Mouse (Mus musculus) MEL (cell line): Measurements from ENCODE around the gene Thsd4. TPM values are rescaled to one million over a fixed set of nuclear protein-coding genes. Genes with fewer than 3 reads are reported as not detected.

Experiments used
- DNase-seq: peaks from one replicate; pipeline ENCODE4 v3.0.0; 2011; ENCODE audit warnings: low read depth, low spot score
- H3K27ac ChIP-seq: 2 replicates; pipeline ENCODE4 v1.5.1; 2012; ENCODE audit warnings: low read depth, mild to moderate bottlenecking, control low read depth, low read length, moderate library complexity; ENCODE audit not compliant: control insufficient read depth
- H3K27me3 ChIP-seq, 2 experiments: fragments of 150-350 bp in 1 of 2; sonication (generic) in 1 of 2; 2 replicates each; pipeline ENCODE4 v1.6.1; 2012; ENCODE audit warnings: low read length in 2 of 2, mild to moderate bottlenecking in 2 of 2, improper control_type of control experiment in 1 of 2, moderate library complexity in 1 of 2; ENCODE audit not compliant: insufficient read depth in 2 of 2, control insufficient read depth in 1 of 2
- H3K36me3 ChIP-seq, 2 experiments: 2 replicates each; pipeline ENCODE4 v1.6.1; 2012 to 2014; ENCODE audit warnings: low read length in 2 of 2, improper control_type of control experiment in 1 of 2, inconsistent platforms in 1 of 2, mild to moderate bottlenecking in 1 of 2; ENCODE audit not compliant: insufficient read depth in 2 of 2, control insufficient read depth in 1 of 2
- H3K4me1 ChIP-seq, 2 experiments: fragments of 150-350 bp in 1 of 2; sonication (generic) in 1 of 2; 2 replicates each; pipeline ENCODE4 v1.6.1; 2012; ENCODE audit warnings: low read length in 2 of 2, improper control_type of control experiment in 1 of 2, mild to moderate bottlenecking in 1 of 2; ENCODE audit not compliant: insufficient read depth in 2 of 2, control insufficient read depth in 1 of 2
- H3K4me3 ChIP-seq, 2 experiments: fragments of 150-350 bp in 1 of 2; sonication (generic) in 1 of 2; 2 replicates each; pipeline ENCODE4 v1.5.1; 2012; ENCODE audit warnings: low read depth in 2 of 2, low read length in 2 of 2, mild to moderate bottlenecking in 2 of 2, moderate library complexity in 2 of 2, control low read depth in 1 of 2, improper control_type of control experiment in 1 of 2; ENCODE audit not compliant: control insufficient read depth in 1 of 2, insufficient read depth in 1 of 2
- H3K79me2 ChIP-seq: 2 replicates; pipeline ENCODE4 v1.6.1; 2012; ENCODE audit warnings: mild to moderate bottlenecking, low read length, moderate library complexity; ENCODE audit not compliant: control insufficient read depth, poor library complexity, insufficient read depth
- H3K9ac ChIP-seq: 2 replicates; pipeline ENCODE4 v1.6.1; 2012; ENCODE audit warnings: low read depth, mild to moderate bottlenecking, control low read depth, low read length, moderate library complexity; ENCODE audit not compliant: control insufficient read depth, poor library complexity, severe bottlenecking
- H3K9me3 ChIP-seq: fragments of 150-350 bp; sonication (generic); replicated peaks from 2 replicates; pipeline ENCODE4 v1.6.1; 2012; ENCODE audit warnings: mild to moderate bottlenecking, low read length, improper control_type of control experiment, moderate library complexity; ENCODE audit not compliant: insufficient read depth
- EP300 ChIP-seq, 2 experiments: IDR thresholded peaks; 2 replicates each; pipeline ENCODE4 v1.6.1; 2011; ENCODE audit warnings: improper control_type of control experiment in 2 of 2, low read length in 2 of 2, low read depth in 1 of 2, mild to moderate bottlenecking in 1 of 2
- ETS1 ChIP-seq: IDR thresholded peaks from 2 replicates; pipeline ENCODE4 v1.6.1; 2012; ENCODE audit warnings: low read depth, mild to moderate bottlenecking, inconsistent platforms, low read length, improper control_type of control experiment, moderate library complexity
- HCFC1 ChIP-seq: IDR thresholded peaks from 2 replicates; pipeline ENCODE4 v1.6.1; 2012; ENCODE audit warnings: low read depth, mild to moderate bottlenecking, inconsistent platforms, low read length, improper control_type of control experiment, moderate library complexity
- JUND ChIP-seq: IDR thresholded peaks from 2 replicates; pipeline ENCODE4 v1.6.1; 2011; ENCODE audit warnings: low read depth, mild to moderate bottlenecking, improper control_type of control experiment, low read length
- KAT2A ChIP-seq: conservative IDR thresholded peaks from 2 replicates; pipeline ENCODE4 v1.6.1; 2012; ENCODE audit warnings: low read depth, low read length, improper control_type of control experiment, inconsistent platforms
- MAFK ChIP-seq: IDR thresholded peaks from 2 replicates; pipeline ENCODE4 v1.6.1; 2011; ENCODE audit warnings: low read depth, mild to moderate bottlenecking, low read length, improper control_type of control experiment, borderline replicate concordance
- MAZ ChIP-seq: IDR thresholded peaks from 2 replicates; pipeline ENCODE4 v1.6.1; 2012; ENCODE audit warnings: low read depth, mild to moderate bottlenecking, inconsistent platforms, low read length, improper control_type of control experiment
- MEF2A ChIP-seq: IDR thresholded peaks from 2 replicates; pipeline ENCODE4 v1.6.1; 2014; ENCODE audit warnings: low read depth, mild to moderate bottlenecking, inconsistent platforms, low read length, improper control_type of control experiment; ENCODE audit not compliant: poor library complexity, insufficient replicate concordance, severe bottlenecking; ENCODE audit errors: extremely low read depth
- MYB ChIP-seq: IDR thresholded peaks from 2 replicates; pipeline ENCODE4 v1.6.1; 2011; ENCODE audit warnings: mild to moderate bottlenecking, low read depth, low read length, improper control_type of control experiment
- POLR2AphosphoS2 ChIP-seq: IDR thresholded peaks from 2 replicates; pipeline ENCODE4 v1.6.1; 2011; ENCODE audit warnings: low read length, improper control_type of control experiment
- POLR2AphosphoS5 ChIP-seq: IDR thresholded peaks from 2 replicates; pipeline ENCODE4 v1.6.1; 2012; ENCODE audit warnings: low read depth, borderline replicate concordance, mild to moderate bottlenecking, inconsistent platforms, low read length, moderate library complexity, mixed read lengths
- RCOR1 ChIP-seq: IDR thresholded peaks from 2 replicates; pipeline ENCODE4 v1.6.1; 2012; ENCODE audit warnings: low read depth, mild to moderate bottlenecking, inconsistent platforms, low read length, improper control_type of control experiment
- SMC3 ChIP-seq: IDR thresholded peaks from 2 replicates; pipeline ENCODE4 v1.6.1; 2011; ENCODE audit warnings: low read depth, low read length, improper control_type of control experiment
- TAL1 ChIP-seq: IDR thresholded peaks from 2 replicates; pipeline ENCODE4 v1.6.1; 2012; ENCODE audit warnings: mild to moderate bottlenecking, inconsistent platforms, low read length, moderate library complexity, mixed read lengths
- TBP ChIP-seq: IDR thresholded peaks from 2 replicates; pipeline ENCODE4 v1.8.0; 2011; ENCODE audit warnings: low read depth, low read length, improper control_type of control experiment
- TCF12 ChIP-seq: IDR thresholded peaks from 2 replicates; pipeline ENCODE4 v1.6.1; 2014; ENCODE audit warnings: low read depth, mild to moderate bottlenecking, inconsistent platforms, low read length, improper control_type of control experiment, moderate library complexity
- UBTF ChIP-seq: IDR thresholded peaks from 2 replicates; pipeline ENCODE4 v1.6.1; 2012; ENCODE audit warnings: low read depth, mild to moderate bottlenecking, inconsistent platforms, low read length, improper control_type of control experiment, moderate library complexity, borderline replicate concordance; ENCODE audit not compliant: insufficient read depth
- USF2 ChIP-seq, 2 experiments: IDR thresholded peaks; 2 replicates each; pipeline ENCODE4 v1.6.1; 2011 to 2012; ENCODE audit warnings: improper control_type of control experiment in 2 of 2, low read length in 2 of 2, borderline replicate concordance in 1 of 2, inconsistent platforms in 1 of 2, low read depth in 1 of 2, mild to moderate bottlenecking in 1 of 2; ENCODE audit not compliant: insufficient read depth in 1 of 2
- ZKSCAN1 ChIP-seq: IDR thresholded peaks from 2 replicates; pipeline ENCODE4 v1.6.1; 2012; ENCODE audit warnings: low read depth, mild to moderate bottlenecking, inconsistent platforms, low read length, improper control_type of control experiment, moderate library complexity
- ZMIZ1 ChIP-seq: IDR thresholded peaks from 2 replicates; pipeline ENCODE4 v1.6.1; 2012; ENCODE audit warnings: low read depth, mild to moderate bottlenecking, inconsistent platforms, low read length, improper control_type of control experiment, moderate library complexity
- ZNF384 ChIP-seq: IDR thresholded peaks from 2 replicates; pipeline ENCODE4 v1.6.1; 2012; ENCODE audit warnings: low read depth, mild to moderate bottlenecking, inconsistent platforms, low read length, improper control_type of control experiment
- polyA plus RNA-seq, 2 experiments: library from polyadenylated mRNA; stranded (reverse) in 1 of 2; unstranded in 1 of 2; fragments of >175 nt in 1 of 2; fragments of >200 nt in 1 of 2; gene quantifications; 2 replicates each; pipeline versions ENCODE4 v1.2.1 to v1.2.4; 2012; ENCODE audit warnings: low replicate concordance in 2 of 2, low read depth in 1 of 2; ENCODE audit not compliant: insufficient read length in 2 of 2, insufficient read depth in 1 of 2, missing spikeins in 1 of 2
- total RNA-seq: library from RNA; depleted of rRNA; stranded (reverse); fragments of 300-350 nt; gene quantifications from 2 replicates; pipeline ENCODE4 v1.2.3, GENCODE M21; 2012

Gene Thsd4
- total and polyA plus RNA-seq, 3 experiments, result 0.08 TPM; not detected in 1

- no peak for DNase-seq
- TF ChIP-seq JUND (no peak), ZKSCAN1 (no peak), MEF2A (no peak), ZMIZ1 (no peak), ZNF384 (no peak), UBTF (no peak), SMC3 (no peak), TCF12 (no peak), POLR2AphosphoS2 (no peak), RCOR1 (no peak), EP300 (IDR thresholded peaks at IDR 0.05; ENCODE audit: low read depth in 1 of 2, low read length in 2 of 2) (no peak), USF2 (IDR thresholded peaks at IDR 0.05; ENCODE audit: borderline replicate concordance in 1 of 2, insufficient read depth in 1 of 2, low read depth in 1 of 2, low read length in 2 of 2) (no peak), HCFC1 (no peak), KAT2A (no peak), TBP (no peak), ETS1 (no peak), TAL1 (no peak), MYB (no peak)
- no peak overlapping the region for H3K27ac ChIP-seq
Measured at GRCm38 (mm10) chr9:60324716-60325115, 197.1 kb downstream of the Thsd4 start.

GRCm38 (mm10) chr9:60323435-60323834, 198.4 kb downstream of the Thsd4 start:
- Histone ChIP-seq H3K9me3 (no peaks in the 10 kb centered on the region), H3K4me1 (no peaks in the 10 kb centered on the region), H3K4me3 (no peak overlapping the region), H3K79me2 (no peaks in the 10 kb centered on the region), H3K27me3 (no peaks in the 10 kb centered on the region), H3K36me3 (no peaks in the 10 kb centered on the region), H3K27ac (no peak overlapping the region), H3K9ac (no peak overlapping the region)
- DNase-seq, result no peak
- TF ChIP-seq MAZ (no peak), MAFK (no peak), ETS1 (no peak), POLR2AphosphoS5 (no peak)

More at GRCm38 (mm10) chr9:60324716-60325115, 197.1 kb downstream of the Thsd4 start:
- H3K4me3 ChIP-seq, result no peak overlapping the region
- H3K4me1 ChIP-seq, result no peaks in the 10 kb centered on the region
- no peaks in the 10 kb centered on the region for H3K36me3 ChIP-seq
- H3K9me3 ChIP-seq, result no peaks in the 10 kb centered on the region
- H3K9ac ChIP-seq, result no peak overlapping the region
- H3K27me3 ChIP-seq, result no peaks in the 10 kb centered on the region
- H3K79me2 ChIP-seq, result no peaks in the 10 kb centered on the region
